Mouse (Mus musculus) stomach, embryonic 15.5 days (tissue): ENCODE results near the gene F2rl2. TPM values are rescaled to one million over a fixed set of nuclear protein-coding genes. Genes with fewer than 3 reads are reported as not detected.

ENCODE experiments used
- ATAC-seq: fragments of 200-750 bp; cut with Nextera tagmentation; 2 replicates; pipeline ENCODE4 v1.8.0; 2017; ENCODE audit warnings: low read depth, moderate number of reproducible peaks, moderate TSS enrichment; ENCODE audit not compliant: insufficient read depth, low FRiP score
- H3K27ac ChIP-seq: fragments of 300-500 bp; sonication (generic); 2 replicates; pipeline ENCODE4 v1.5.1; 2015; ENCODE audit warnings: mild to moderate bottlenecking, inconsistent platforms
- H3K27me3 ChIP-seq: fragments of 300-500 bp; sonication (generic); replicated peaks from 2 replicates; pipeline ENCODE4 v1.6.1; 2015; ENCODE audit warnings: inconsistent platforms
- H3K36me3 ChIP-seq: fragments of 300-500 bp; sonication (generic); 2 replicates; pipeline ENCODE4 v1.6.1; 2015; ENCODE audit warnings: inconsistent platforms
- H3K4me1 ChIP-seq: fragments of 300-500 bp; sonication (generic); 2 replicates; pipeline ENCODE4 v1.6.1; 2015; ENCODE audit warnings: inconsistent platforms
- H3K4me2 ChIP-seq: fragments of 300-500 bp; sonication (generic); 2 replicates; pipeline ENCODE4 v1.6.1; 2015; ENCODE audit warnings: mild to moderate bottlenecking, inconsistent platforms
- H3K4me3 ChIP-seq: fragments of 300-500 bp; sonication (generic); replicated peaks from 2 replicates; pipeline ENCODE4 v1.5.1; 2015; ENCODE audit warnings: inconsistent platforms
- H3K9ac ChIP-seq: fragments of 300-500 bp; sonication (generic); 2 replicates; pipeline ENCODE4 v1.6.1; 2015; ENCODE audit warnings: inconsistent platforms
- H3K9me3 ChIP-seq: fragments of 300-500 bp; sonication (generic); 2 replicates; pipeline ENCODE4 v1.6.1; 2016; ENCODE audit warnings: inconsistent platforms
- WGBS: fragments of 180-500 bp; shearing (Covaris S2); methylation state at CpG from one replicate; pipeline ENCODE4 v1.1.7; 2015; 5-methylcytosine and 5-hydroxymethylcytosine counted together
- polyA plus RNA-seq: library from polyadenylated mRNA; unstranded; fragments of >200 nt; fragmentation: Nextera tagmentation; extraction: Ambion mirVana; gene quantifications from 2 replicates; pipeline ENCODE4 v1.2.1, GENCODE M21; 2015

F2rl2 gene
- 0.42 and 0.67 TPM in 2 replicates for polyA plus RNA-seq

DNA sequence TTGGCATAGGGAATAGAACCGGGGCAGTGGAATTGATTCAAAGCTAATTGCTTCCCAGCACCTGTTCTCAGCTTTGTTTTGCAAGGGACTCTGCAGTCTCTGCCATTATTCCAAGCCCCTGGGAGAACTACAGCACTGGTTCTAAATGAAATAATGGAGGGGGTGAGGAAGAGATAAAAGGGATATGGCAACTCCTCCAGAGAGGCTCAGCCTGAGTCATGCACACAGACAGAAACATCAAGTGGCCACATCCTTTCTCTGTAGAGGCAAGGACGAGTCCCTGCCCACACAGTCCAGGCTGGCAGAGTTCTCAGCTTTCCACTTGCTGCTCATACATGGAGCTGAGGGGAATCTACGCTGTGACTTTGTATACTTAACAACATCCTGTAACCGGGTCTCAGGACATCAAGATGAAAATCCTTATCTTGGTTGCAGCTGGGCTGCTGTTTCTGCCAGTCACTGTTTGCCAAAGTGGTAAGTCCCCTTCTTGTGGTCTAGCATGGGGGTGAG is at the start of gene F2rl2:
F2rl2 (plus strand) TSS at position 200 of the 510 bp plus-strand sequence.
- ATAC-seq, result no peak; the same call in 1 of the 2 replicates
- 63% methylated on average over 4 of the region's 4 CpGs for WGBS
- H3K9ac ChIP-seq, result no peak within 1 kb of the TSS

DNA sequence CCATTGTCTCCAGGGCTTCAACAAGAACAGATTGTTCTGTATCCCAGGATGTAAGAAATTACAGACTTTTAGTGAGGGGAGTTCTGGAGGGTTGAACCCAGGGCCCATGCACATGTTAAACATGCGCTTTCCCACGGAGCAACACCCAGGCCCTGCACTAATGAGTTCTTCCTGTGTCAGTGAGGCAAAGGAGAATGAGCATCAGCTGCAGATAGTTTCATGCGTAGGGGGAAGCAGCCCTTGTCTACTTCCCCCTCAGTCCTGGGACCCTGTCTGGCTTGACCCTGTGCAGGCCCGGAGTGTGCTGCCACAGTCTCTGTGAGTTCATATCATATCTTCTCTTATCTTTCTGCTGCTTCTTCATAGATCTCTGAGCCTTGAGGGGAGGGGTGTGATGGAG is 49.4 kb upstream of the F2rl2 start:
- no peak overlapping the region for H3K4me3 ChIP-seq
- 62% methylated on average over 4 of the region's 4 CpGs for WGBS
- no peak overlapping the region for H3K27ac ChIP-seq
- no peak overlapping the region for H3K9ac ChIP-seq
- H3K4me2 ChIP-seq, result no peak overlapping the region
- no peak for ATAC-seq
- H3K9me3 ChIP-seq, result no peaks in the 10 kb centered on the region
- no peaks in the 10 kb centered on the region for H3K27me3 ChIP-seq
- H3K36me3 ChIP-seq, result no peaks in the 10 kb centered on the region
- H3K4me1 ChIP-seq, result no peaks in the 10 kb centered on the region

More for the DNA sequence above, at the start of gene F2rl2:
- H3K4me1 ChIP-seq, result 0 out of 2 replicates have a peak, but pooled peaks cover 3% of the 10 kb centered on the region
- no peaks in the 10 kb centered on the region for H3K27me3 ChIP-seq
- no peaks in the 10 kb centered on the region for H3K9me3 ChIP-seq
- no peak within 1 kb of the TSS for H3K4me3 ChIP-seq
- no peak within 1 kb of the TSS for H3K27ac ChIP-seq
- no peak within 1 kb of the TSS for H3K4me2 ChIP-seq
- no peaks in the 10 kb centered on the region for H3K36me3 ChIP-seq

DNA sequence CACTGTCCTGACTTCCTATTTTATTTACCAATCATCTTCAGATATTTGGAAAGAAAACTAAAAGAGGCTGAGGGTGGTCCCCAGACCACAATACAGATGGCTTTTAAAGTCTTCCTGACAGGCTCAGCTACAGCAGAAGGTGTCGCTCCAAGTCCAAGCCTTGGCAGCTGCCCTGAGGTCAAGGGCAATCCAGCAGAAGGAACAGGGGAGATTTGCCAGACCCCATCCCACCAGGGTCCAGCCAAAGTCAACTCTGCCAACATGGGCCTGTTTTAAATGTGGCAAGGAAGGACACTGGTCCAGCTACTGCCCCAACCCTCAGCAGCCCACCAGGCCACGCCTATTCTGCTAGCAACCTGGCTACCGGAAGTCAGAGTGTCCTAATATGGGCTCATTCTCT is 46.7 kb upstream of the F2rl2 start:
- no peak for ATAC-seq
- H3K4me2 ChIP-seq, result no peak overlapping the region
- no peaks in the 10 kb centered on the region for H3K4me1 ChIP-seq
- H3K27ac ChIP-seq, result no peak overlapping the region
- H3K9me3 ChIP-seq, result no peaks in the 10 kb centered on the region
- H3K27me3 ChIP-seq, result no peaks in the 10 kb centered on the region
- no peak overlapping the region for H3K9ac ChIP-seq
- 85% methylated on average over 3 of the region's 3 CpGs for WGBS
- H3K4me3 ChIP-seq, result no peak overlapping the region
- no peaks in the 10 kb centered on the region for H3K36me3 ChIP-seq

DNA sequence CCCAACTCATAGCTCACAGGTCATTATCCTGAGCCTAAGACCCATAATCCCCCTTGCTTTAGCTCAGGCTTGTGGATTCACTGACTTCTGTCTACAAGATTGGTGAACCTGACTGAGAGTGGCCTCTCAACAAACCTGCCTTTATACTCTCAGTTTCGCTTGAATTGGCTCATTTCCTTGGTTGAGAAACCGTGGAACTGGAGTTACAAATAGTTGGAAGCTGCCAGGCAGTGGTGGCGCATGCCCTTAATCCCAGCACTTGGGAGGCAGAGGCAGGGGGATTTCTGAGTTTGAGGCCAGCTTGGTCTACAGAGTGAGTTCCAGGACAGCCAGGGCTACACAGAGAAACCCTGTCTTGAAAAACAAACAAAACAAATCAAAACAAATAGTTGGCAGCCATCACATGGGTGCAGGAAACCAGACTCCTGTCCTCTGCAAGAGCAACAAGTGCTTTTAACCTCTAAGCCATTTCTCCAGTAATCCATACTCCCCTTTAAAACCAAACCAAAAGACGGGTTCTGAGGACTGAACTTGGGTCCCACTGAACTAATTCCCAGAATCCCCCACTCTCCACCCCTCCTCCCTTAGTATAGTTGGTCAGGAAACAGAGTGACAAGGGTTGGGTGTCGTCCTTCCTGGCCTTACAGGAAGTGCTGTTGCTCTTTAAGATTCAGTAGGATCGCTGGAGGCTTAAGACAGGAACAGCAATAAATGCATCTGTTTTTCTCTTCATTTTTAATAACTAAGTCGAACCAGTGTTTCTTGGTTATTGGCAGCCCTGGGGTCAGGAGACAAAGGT is 44.6 kb upstream of the F2rl2 start:
- no peak for ATAC-seq
- Histone ChIP-seq H3K27me3 (no peaks in the 10 kb centered on the region), H3K27ac (no peak overlapping the region), H3K9ac (no peak overlapping the region), H3K36me3 (no peaks in the 10 kb centered on the region), H3K9me3 (no peaks in the 10 kb centered on the region), H3K4me3 (no peak overlapping the region), H3K4me1 (no peaks in the 10 kb centered on the region), H3K4me2 (no peak overlapping the region)
- 78% methylated on average over 7 of the region's 7 CpGs for WGBS

DNA sequence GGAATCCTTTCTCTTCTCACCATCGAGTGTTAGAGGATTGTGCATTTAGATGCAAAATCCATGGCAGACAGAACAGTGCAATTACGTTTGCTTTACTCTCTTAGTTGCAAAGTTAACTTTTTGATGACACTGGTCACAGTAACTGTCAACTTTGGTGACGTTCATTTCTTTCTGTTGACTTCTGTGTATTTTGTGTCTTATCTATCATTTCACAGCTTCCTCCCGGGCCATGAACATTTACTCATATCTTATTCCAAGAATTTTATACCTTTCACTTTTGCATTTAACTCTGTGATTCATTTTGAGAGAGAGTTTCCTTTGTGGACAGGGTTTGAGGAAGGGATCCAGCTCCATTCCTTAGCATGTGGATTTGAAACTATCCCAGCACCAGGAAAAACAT is 43.0 kb upstream of the F2rl2 start:
- H3K4me3 ChIP-seq, result no peak overlapping the region
- no peak overlapping the region for H3K9ac ChIP-seq
- H3K27ac ChIP-seq, result no peak overlapping the region
- H3K9me3 ChIP-seq, result no peaks in the 10 kb centered on the region
- H3K36me3 ChIP-seq, result no peaks in the 10 kb centered on the region
- H3K4me1 ChIP-seq, result no peaks in the 10 kb centered on the region
- H3K27me3 ChIP-seq, result no peaks in the 10 kb centered on the region
- no peak overlapping the region for H3K4me2 ChIP-seq
- ATAC-seq, result no peak
- WGBS, result 77% methylated on average over 4 of the region's 4 CpGs

DNA sequence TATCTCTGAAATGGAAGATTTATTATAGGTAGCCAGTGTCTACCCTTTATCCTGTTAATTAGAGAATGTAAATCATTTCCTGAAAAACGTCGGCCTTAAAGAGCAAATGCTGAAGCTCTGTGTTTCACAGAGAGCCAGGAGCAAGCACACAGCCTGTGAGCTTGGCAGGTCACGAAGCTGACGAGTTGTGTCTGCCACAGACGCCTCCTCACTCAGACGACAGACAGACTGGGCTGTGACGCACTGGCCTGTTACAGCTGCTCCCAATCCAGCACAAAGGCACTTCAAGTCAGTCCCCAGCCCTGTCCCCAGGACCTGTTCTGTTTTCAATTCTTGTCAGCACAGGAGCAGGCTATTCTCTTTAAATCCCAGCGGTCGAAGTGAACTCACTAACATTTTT is 41.4 kb upstream of the F2rl2 start:
- H3K9me3 ChIP-seq, result no peaks in the 10 kb centered on the region
- no peak overlapping the region for H3K4me3 ChIP-seq
- no peaks in the 10 kb centered on the region for H3K27me3 ChIP-seq
- peak; percentile 58; the same call in 1 of the 2 replicates for ATAC-seq
- H3K36me3 ChIP-seq, result no peaks in the 10 kb centered on the region
- WGBS, result 37% methylated on average over 9 of the region's 9 CpGs
- no peaks in the 10 kb centered on the region for H3K4me1 ChIP-seq
- H3K27ac ChIP-seq, result peak overlapping the region; percentile 63
- H3K9ac ChIP-seq, result no peak overlapping the region
- H3K4me2 ChIP-seq, result no peak overlapping the region

DNA sequence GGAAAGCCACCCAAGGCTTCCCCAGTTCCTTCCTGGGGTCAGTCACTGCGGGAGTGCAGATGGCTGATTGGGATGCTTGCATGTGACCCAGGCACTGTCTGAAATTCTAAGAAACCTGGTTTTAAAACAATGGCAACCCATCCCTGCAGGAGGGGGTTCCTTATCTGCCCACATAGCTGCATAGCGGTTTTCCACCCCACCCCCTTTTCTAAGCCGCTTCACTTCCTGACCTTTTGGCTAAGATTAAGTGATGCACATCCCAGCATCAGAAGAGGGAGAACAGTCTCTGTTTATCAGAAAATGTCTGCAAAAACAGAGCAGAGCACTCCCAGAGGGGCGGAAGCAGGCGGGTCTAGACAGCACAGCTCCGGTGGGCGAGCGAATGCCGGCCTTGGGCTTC is 39.5 kb upstream of the F2rl2 start:
- 53% methylated on average over 9 of the region's 9 CpGs for WGBS

DNA sequence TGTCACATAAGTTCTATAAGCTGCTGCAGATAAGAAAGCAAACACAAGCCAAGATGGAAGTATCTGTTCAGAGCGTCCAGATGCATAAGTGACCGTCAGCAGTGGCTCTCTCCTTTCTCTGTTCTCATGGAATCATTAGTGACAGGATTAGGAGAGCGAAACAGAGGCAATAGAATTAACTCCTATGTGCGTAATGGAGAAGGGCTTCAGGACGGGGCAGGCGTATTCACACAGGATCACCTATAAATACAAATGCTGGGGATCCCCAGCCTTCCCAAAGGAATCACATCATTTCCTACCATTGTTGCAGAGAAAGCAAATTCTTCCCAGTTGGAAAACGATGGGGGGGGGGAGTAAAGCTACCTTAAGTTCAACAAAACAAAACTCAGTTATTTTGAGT is 37.2 kb upstream of the F2rl2 start:
- peak overlapping the region; percentile 16; the same call in 1 of the 2 replicates for H3K27ac ChIP-seq
- no peaks in the 10 kb centered on the region for H3K27me3 ChIP-seq
- no peak for ATAC-seq
- H3K4me3 ChIP-seq, result no peak overlapping the region
- no peaks in the 10 kb centered on the region for H3K9me3 ChIP-seq
- H3K36me3 ChIP-seq, result 0 out of 2 replicates have a peak, but pooled peaks cover 8% of the 10 kb centered on the region
- H3K9ac ChIP-seq, result no peak overlapping the region
- no peak overlapping the region for H3K4me2 ChIP-seq
- 76% methylated on average over 7 of the region's 7 CpGs for WGBS
- no peaks in the 10 kb centered on the region for H3K4me1 ChIP-seq

More for the DNA sequence above, 39.5 kb upstream of the F2rl2 start:
- ATAC-seq, result no peak
- Histone ChIP-seq H3K27ac (no peak overlapping the region), H3K4me3 (no peak overlapping the region), H3K9me3 (no peaks in the 10 kb centered on the region), H3K27me3 (no peaks in the 10 kb centered on the region), H3K36me3 (0 out of 2 replicates have a peak, but pooled peaks cover 4% of the 10 kb centered on the region), H3K9ac (no peak overlapping the region), H3K4me1 (no peaks in the 10 kb centered on the region), H3K4me2 (no peak overlapping the region)

DNA sequence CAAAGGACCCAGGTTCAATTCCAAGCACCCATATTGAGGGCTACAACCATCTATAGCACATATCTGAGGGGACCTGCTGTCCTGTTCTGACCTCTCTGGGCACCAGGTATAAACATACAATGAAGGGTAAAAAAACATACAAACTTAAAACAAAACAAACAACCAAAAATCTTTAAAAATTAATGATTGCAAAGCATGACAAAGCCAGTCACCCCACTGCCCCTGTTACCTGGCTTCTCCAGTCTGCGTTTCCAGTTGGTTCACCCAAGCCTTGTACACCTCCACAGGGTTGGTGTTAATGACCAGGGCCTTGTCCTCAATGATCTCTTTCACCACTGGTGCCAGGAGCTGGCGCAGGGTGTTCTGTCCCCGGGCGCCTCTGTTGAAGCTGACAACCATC is 32.8 kb upstream of the F2rl2 start:
- H3K9me3 ChIP-seq, result no peaks in the 10 kb centered on the region
- no peak overlapping the region for H3K4me3 ChIP-seq
- peaks cover 12% of the 10 kb centered on the region; the same call in 1 of the 2 replicates for H3K36me3 ChIP-seq
- no peaks in the 10 kb centered on the region for H3K27me3 ChIP-seq
- no peak overlapping the region for H3K27ac ChIP-seq
- H3K9ac ChIP-seq, result no peak overlapping the region
- H3K4me2 ChIP-seq, result no peak overlapping the region
- no peak for ATAC-seq
- no peaks in the 10 kb centered on the region for H3K4me1 ChIP-seq
- 93% methylated on average over 4 of the region's 4 CpGs for WGBS

DNA sequence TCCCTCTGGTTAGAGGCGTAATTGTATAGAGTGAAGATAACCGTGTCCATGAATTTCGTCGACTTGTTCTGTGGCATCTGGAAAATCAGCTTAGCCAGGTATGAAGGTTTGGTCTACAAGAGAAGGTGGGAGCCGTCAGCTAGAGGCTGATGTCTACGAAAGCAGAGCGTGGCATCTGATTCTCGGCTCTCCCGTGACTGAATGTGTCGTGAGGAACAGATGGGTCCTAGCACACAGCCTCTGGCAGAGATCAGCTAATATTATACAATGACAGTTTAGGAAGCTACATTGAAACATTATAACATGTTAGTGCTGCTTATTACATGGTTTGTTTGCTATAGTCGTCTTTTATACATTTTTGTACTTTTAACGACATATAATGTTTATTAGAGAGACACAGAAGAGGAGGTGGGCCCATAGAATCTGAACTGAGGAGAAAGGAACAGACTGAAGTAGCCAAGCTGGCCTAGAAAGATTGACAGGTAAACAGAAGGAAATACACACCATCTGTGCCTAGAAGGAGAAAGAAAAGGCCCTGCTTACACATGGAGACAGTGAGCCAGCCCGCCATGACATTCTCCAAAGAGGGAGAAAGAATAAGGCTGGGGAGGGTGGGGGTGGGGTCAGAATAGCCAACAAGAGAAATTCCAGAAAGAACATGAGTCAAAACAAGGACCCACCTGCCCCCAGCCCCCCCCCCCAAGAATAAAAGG is 30.9 kb upstream of the F2rl2 start:
- Histone ChIP-seq H3K36me3 (peaks cover 20% of the 10 kb centered on the region), H3K27me3 (no peaks in the 10 kb centered on the region), H3K27ac (no peak overlapping the region), H3K4me3 (no peak overlapping the region), H3K9ac (no peak overlapping the region), H3K4me1 (no peaks in the 10 kb centered on the region), H3K4me2 (no peak overlapping the region), H3K9me3 (no peaks in the 10 kb centered on the region)
- 78% methylated on average over 13 of the region's 13 CpGs for whole genome bisulfite sequencing
- ATAC-seq, result no peak

DNA sequence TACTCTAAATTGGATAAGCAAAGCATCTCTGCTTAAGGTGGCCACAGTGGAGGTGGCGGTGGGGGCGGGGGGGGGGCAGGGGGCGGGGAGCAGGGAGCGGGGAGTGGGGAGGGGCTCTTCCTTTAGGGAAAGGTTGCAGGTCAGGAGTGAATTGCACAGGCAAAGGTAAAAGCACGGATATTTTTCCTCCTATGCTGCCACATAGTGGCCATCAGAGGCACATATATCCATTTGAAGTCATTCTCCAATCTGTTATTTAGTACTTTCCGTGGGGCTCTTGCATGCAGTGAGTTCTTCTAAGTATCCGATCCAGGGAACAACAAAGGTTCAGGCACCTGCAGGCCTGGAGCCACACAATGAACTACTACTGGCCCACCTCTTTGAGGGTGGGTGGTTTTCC is 29.4 kb upstream of the F2rl2 start:
- Histone ChIP-seq H3K36me3 (peaks cover 16% of the 10 kb centered on the region), H3K27ac (no peak overlapping the region), H3K27me3 (no peaks in the 10 kb centered on the region), H3K4me2 (no peak overlapping the region), H3K9me3 (no peaks in the 10 kb centered on the region), H3K4me1 (no peaks in the 10 kb centered on the region), H3K9ac (no peak overlapping the region), H3K4me3 (no peak overlapping the region)
- ATAC-seq, result no peak
- 18% methylated on average over 7 of the region's 7 CpGs for WGBS

DNA sequence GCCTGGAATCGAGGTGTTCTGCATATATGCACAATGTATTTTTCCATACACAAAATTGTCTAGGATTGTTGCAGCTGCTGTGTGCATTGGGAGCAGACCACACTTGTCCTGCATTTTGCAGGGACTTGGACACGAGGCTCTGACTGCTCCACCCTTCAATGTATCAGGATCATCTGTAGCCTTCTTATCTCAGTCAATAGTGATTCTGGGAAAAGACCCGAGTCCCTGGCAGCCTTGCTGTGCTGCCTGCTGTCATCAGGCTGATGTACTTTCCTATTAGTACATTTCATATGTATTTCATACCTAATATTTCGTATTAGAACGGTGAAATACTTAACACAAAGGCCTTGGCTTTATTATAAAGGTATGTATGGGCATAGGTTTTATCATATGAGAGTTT is 26.1 kb upstream of the F2rl2 start:
- peaks cover 9% of the 10 kb centered on the region for H3K36me3 ChIP-seq
- no peak overlapping the region for H3K4me3 ChIP-seq
- H3K4me2 ChIP-seq, result no peak overlapping the region
- H3K9me3 ChIP-seq, result no peaks in the 10 kb centered on the region
- ATAC-seq, result no peak
- no peak overlapping the region for H3K9ac ChIP-seq
- no peaks in the 10 kb centered on the region for H3K27me3 ChIP-seq
- H3K27ac ChIP-seq, result no peak overlapping the region
- H3K4me1 ChIP-seq, result no peaks in the 10 kb centered on the region
- 77% methylated on average over 5 of the region's 5 CpGs for WGBS
